Mouse (Mus musculus): ENCODE data around the gene Fggy. TPM values are rescaled to one million over a fixed set of nuclear protein-coding genes. Genes with fewer than 3 reads are reported as not detected.

Gene Fggy
- total RNA-seq, 2 experiments from 2014 or later = 7.1 to 7.2 TPM

GRCm38 (mm10) chr4:95653296-95653912 lies 96.1 kb downstream of the Fggy start:
- no peak for DNase-seq
- intact Hi-C loops (cut with DNase I) = no loop called here

- DNase-seq = no peak
- intact Hi-C loops (cut with DNase I) = no loop called here
These were observed 96.6 kb downstream of the Fggy start for GRCm38 (mm10) chr4:95653913-95654301.

- intact Hi-C loops (cut with DNase I) = no loop called here
These were observed 101.7 kb downstream of the Fggy start for GRCm38 (mm10) chr4:95659024-95659423.

DNA sequence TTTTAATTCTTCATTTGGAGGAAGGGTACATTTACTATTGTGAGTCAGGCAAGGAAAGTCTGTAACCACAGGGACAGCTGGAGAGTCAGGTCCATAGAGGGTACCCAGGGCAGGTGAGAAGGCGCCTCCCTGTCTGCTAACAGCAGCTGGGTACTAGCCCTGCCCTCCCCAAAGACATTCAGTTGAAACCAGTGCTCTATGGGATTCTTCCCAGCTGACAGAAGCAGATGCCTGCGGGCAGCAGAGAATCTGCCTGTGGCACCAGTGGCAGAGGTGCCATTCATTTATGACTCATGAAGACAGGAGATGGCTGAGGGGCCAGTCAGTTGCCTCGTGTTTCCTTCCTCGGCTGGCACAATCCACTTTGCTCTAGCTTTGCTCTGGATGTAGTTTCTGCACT lies 106.3 kb downstream of the Fggy start:
- no peak for DNase-seq
- intact Hi-C loops (cut with DNase I) = no loop called here

More at GRCm38 (mm10) chr4:95659024-95659423, 101.7 kb downstream of the Fggy start:
- no peak for DNase-seq

GRCm38 (mm10) chr4:95664327-95664726 lies 107.0 kb downstream of the Fggy start:
- DNase-seq = no peak
- intact Hi-C loops (cut with DNase I) = no loop called here

DNA sequence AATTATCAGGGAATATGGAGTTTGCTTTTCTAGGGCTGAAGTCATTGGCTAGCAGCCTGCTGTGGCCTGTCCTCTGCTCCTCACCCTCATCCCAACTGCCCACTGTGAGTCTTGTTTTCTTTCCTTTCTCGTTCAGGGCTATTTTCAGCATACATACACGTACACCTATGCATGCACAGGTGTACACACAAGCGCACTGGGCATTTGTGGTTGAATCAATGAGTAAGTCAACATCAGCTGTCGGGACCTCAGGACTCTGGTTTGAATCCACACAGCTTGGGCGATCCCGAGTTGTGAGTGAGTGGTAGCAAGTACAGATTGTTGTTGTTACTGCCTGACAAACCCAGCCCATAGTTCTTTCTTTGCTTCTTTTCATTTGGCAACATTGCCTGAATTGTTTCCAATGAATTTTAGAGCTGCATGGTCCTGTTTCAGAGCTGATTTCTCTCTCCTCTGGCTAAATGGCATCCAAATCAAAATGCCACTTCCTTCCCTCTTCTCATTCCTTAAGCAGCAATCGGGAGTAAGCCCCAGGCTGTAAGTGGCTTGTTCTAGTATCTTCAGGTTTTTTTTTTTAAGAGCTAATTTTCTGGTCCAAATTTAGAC lies 109.1 kb downstream of the Fggy start:
- intact Hi-C loops (cut with DNase I) = no loop called here
- no peak for DNase-seq

DNA sequence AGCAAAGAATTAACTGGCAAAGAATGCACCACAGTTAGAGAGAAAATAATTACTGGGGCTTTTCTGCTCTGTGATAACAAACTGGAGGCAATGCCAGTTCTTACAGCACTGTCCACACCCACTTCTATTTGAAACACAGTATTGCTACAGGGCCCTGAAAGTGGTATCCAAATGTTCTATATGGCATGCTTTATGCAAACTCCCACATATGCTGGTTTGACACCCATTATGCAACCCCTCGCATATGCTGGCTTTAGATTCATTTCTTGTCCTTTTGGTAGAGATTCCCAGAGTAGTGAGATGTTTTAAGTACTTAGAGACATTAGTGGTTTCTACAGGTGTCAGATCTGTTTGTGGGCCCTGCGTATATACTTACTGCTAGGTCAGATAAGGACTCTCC lies 109.6 kb downstream of the Fggy start:
- intact Hi-C loops (cut with DNase I) = no loop called here
- no peak for DNase-seq

- no peak for DNase-seq
- intact Hi-C loops (cut with DNase I) = no loop called here
These were observed 110.3 kb downstream of the Fggy start for GRCm38 (mm10) chr4:95667595-95667994.

DNA sequence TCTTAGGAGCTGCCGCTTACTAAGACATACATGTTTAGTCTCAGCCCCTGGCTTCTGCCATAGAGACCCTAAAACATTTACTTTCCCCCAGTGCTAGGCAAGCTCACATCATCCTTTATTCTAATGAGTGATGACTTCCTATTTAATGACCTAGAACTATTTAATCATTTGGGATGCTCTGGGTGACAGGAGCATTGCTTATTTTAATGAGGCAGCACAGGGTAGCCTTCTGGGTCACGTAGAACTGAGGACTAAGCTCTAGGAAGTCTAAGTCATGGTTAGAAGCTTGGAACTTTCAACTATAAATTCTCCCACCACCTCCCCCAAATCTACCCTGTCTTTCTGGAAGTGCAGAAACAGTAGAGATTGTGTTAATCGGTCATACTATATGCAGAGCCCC lies 111.2 kb downstream of the Fggy start:
- DNase-seq = no peak
- intact Hi-C loops (cut with DNase I) = no loop called here

- intact Hi-C loops (cut with DNase I) = no loop called here
- DNase-seq = no peak
These were observed 112.0 kb downstream of the Fggy start for GRCm38 (mm10) chr4:95669336-95669735.

DNA sequence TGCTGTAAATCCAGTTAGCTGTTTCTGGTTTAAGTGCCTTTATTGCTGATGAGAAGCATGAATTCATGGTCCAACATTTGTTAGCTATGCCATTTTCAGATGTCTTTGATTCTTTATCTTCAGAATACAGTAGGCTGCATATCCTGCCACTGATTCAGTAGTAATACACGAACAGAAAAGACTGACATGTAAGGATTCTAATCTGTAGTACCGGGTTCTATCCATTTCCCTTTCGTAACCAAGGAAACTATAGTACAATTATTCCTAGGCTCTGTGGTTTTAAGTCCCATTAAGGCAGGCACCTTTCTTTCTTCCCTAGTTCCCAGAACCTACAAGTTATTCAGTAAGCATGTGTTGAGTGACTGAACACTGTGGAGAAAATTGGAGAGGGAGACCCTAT lies 113.3 kb downstream of the Fggy start:
- no peak for DNase-seq
- intact Hi-C loops (cut with DNase I) = no loop called here

DNA sequence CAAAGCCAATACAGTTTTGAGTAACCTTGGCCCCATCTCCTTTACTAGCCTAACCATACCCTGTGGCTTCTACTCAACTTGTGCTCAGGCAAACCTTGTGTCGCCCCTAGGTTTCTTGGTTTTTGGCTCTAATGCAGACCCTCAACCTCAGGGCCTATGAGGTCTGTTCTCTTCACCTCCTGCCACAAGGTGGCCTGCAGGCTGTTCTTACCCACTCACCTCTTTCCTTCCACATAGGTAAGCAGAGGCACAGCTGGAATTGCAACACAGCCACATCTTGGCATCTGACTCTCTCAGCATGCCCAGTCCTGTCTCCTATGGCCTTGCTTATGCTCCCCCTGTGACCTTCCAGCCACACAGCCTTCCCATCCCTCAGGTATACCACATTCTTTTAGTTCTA lies 114.7 kb downstream of the Fggy start:
- DNase-seq = no peak
- intact Hi-C loops (cut with DNase I) = no loop called here

DNA sequence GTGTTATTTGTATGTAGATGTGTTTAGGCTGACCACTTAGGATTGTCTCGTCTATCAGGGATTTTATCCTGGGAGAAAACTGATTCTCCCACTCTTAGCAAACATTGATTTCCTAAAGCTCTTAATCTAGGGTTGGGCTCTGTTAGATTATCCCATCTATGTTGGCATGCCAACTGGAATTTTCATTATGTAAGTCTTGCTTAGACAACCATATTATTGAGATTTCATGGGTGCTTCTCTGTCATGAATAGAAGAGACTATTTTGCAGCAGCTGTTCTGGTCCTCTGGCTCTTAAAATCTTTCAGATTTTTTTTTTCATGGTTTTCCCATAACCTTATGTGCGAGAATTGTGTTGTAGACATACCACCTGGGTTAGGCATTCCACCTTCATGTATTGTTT lies 119.1 kb downstream of the Fggy start:
- intact Hi-C loops (cut with DNase I) = no loop called here
- DNase-seq = no peak

DNA sequence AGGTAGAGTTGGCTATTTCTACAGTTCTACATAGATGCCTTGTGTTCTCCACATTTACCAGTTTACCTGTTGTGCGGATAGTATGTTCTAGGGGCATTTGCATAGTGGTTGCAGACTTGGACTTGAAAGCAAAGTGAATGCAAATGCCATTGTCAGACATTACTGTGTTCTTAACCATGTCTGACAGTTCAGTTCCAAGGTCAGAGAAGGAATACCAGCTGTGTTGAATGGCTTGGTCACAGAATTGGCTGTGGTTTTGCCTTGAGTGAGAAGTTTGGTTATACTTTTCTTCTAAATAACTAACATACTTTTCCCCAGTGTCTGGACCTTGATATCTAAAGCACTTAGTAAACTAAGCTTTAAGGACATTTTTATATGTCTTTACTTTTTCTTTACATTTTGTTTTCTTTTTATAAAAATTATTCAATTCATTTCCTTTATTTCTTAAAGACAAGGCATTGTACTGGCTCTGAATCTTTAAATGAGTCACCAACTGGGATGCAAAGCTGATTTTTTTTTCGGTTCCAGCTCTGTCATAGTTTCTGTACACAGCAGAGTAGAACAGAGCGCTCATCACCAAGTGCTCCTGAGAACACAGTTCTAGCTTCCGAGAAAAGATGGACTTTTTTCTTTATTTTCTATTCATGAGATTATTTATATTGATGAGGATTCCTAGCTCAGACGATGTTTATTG lies 123.6 kb downstream of the Fggy start:
- DNase-seq = no peak
- intact Hi-C loops (cut with DNase I) = no loop called here

DNA sequence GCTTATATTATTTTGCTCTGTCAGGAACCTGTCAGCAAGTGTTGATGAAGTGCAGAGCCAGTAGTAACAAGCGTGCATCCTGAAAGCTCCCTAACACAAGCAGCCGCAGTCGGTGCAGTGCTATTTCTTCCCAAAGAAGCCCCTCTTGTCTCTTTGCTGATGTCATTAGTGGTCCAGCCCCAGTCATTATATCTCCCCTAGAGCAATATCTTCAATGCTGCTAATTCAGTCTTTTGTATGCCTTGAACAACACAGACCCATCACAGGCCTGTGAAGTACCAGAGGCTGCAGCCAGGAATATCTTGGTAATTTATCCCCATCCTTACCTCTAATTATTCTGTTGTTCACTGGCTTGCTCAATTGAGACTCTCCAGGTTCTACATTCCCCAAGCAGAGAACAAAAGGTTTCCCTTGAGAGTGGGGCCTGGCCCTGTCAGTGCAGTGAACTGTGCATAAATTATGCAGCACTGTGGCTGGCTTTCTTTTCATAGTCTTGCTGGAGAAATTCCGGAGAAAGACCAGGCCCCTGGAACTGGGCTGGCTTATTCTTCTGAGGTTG lies 127.3 kb downstream of the Fggy start:
- DNase-seq = no peak
- intact Hi-C loops (cut with DNase I) = no loop called here

- no peak for DNase-seq
- intact Hi-C loops (cut with DNase I) = no loop called here
These were observed 129.5 kb downstream of the Fggy start for GRCm38 (mm10) chr4:95686775-95687174.

DNA sequence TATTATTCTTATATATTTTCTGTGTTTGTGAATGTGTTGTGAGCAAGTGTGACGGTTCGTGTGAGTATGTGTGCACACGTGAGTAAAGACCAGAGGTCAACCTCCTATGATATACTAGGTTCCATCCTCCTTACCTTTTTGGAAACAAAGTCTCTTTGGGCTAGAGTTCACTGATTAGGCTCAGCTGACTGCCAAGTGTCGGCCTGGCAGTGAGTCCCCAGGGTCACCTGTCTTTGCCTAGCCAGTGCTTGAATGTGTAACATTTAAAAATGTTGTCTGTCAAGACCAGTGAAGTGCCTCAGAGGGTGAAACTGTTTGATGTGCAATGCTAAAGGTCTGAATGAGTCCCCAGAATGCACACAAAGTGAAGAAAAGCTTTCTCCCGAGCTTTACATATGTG lies 130.0 kb downstream of the Fggy start:
- intact Hi-C loops (cut with DNase I) = no loop called here
- no peak for DNase-seq

- DNase-seq = no peak
- intact Hi-C loops (cut with DNase I) = no loop called here
These were observed 130.9 kb downstream of the Fggy start for GRCm38 (mm10) chr4:95688159-95688558.

DNA sequence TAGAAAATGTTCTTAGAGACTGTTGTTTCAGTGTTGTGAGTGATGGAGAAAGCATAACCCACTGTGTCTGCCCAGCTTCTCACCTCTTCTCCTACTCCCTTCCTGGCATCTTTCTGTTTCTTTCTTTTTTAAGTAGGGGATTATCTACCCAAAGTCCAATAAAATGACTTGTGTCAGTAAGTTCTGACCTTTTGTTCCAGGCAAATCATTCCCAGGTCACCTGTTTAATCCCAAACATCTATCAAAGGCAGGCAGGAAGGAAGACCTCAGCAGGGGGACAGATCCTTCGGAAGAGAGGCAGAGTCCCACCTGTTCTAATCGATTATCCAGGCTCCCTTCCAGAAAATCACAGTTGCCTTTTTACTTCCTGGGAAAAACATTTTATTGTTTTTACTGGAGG lies 143.1 kb downstream of the Fggy start:
- intact Hi-C loops (cut with DNase I) = no loop called here

DNA sequence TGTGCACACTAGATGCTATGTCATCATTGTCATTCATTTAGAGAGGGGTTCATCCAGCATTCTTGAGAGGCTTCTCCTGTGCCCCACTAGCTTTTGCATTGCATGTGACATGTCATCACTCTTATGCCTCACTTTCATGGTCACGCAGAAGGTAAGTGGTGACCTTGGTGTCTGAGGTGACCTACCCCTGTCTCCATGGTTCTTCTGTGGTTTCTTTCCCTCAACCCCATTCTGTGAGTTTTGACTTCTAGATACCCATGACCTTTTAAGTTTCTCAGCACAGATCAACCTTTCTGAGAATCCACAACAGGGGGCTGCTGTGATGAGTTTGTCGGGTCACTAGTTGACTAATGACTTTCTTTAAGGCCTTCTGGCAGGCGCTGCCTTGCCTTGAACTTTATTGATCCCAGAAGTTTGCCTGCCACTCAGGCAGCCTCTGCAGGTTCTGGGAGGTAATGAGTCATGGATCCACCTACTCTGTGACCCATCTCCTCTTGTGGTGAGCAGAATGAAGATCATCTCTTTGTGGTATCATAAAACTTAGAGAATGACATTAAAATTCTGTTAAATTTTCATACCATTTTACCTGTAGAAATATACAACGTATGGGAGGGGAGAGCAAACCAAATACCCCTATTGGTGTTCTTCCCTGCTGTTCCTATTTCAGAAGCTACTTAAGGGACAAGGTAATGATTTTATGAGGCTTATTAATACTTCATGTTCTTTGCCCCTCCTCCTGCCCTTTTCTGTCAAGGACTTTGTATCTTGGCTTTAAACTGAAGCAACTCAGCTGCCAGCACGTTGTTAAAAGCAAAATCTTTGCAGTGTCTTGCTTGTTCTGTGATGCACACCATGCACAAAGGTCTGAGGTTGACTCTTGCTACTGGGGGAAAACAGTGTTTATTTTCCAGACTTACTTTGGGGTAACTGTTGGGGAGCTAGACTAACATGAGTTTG lies 150.9 kb downstream of the Fggy start:
- intact Hi-C loops (cut with DNase I) = no loop called here
- no peak for DNase-seq

More for the DNA sequence above, 143.1 kb downstream of the Fggy start:
- no peak for DNase-seq

DNA sequence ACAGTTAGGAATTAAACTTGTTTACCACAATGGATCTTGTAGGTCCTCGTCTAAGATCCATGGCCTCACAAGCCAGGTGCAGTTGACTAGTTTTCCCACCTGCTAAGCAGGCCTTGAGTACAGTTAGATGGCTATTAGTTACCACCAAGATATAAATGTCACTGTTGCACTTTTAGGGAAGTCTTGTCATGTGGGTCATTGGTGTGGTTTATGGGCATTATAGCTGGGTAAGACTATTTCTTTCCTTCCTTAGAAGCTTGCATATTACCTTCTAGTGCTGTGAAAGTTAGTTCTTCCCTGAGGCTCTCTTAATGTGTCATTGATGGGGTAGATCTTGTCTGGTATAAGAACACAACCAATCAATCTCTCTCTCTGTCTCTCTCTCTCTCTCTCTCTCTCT lies 152.4 kb downstream of the Fggy start:
- intact Hi-C loops (cut with DNase I) = no loop called here

More for the DNA sequence above, 152.4 kb downstream of the Fggy start:
- DNase-seq = no peak

All from heart, postnatal 36 days (tissue).